Mouse (Mus musculus) megakaryocyte progenitor cell, adult 5-6 weeks (primary cell): ENCODE measurements around the gene Ssbp2. TPM values are rescaled to one million over a fixed set of nuclear protein-coding genes. Genes with fewer than 3 reads are reported as not detected.
A peak's percentile ranks its signal among the peaks of the same experiment; 100 is the strongest.

Experiments used
- ATAC-seq: replicated peaks from 2 replicates; pipeline ENCODE4 v1.8.0; 2016; ENCODE audit warnings: mild to moderate bottlenecking, moderate TSS enrichment, inconsistent platforms; ENCODE audit not compliant: poor library complexity
- total RNA-seq, 2 experiments: library from RNA; stranded (forward) in 1 of 2; stranded (reverse) in 1 of 2; fragments of 157-497, 149-512 nt in 1 of 2; fragments of 200-1000 nt in 1 of 2; gene quantifications; 2 replicates each; pipeline versions ENCODE4 v1.2.3 to v1.2.4; 2015 to 2017

Gene Ssbp2
- total RNA-seq (2015): 49.8 and 60.5 TPM in 2 replicates
- 26.7 and 39.1 TPM in 2 replicates for total RNA-seq (2017)

DNA sequence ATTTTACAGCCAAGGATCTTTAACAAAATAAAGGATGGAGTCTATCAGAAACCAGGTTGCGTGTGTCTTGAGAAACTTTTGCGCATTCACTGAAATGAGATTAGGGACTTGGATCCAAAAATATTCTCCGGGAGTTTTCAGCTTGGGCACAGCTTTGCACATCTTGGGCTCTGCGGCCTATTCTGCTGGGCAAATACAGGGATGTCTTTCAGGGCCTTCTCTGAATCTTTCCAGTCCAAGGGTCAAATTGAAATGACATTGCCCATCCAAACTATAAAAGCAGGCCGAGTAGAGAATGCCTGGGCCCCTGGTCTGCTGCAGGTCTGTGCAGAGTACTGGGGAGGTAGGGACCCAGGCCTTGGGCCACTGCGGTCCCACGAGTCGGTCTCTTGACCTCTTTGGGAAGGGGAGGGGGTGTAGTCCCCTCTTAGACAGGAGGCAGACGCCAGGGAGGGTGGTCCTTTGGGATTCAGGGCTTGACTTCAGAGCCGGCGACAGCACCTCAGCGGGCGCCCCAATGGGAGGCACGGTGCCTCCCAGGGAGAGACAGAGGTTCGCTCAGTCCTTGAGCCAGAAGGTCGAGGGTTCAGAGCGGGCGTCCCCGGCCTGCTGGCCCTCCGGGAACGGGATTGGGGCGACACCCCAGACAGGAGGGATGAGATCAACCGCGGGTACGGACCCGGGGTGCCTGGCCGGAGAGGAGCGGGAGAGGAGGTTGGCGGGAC is at the start of gene Ssbp2:
Ssbp2 (plus strand) TSS at position 388 of the 725 bp plus-strand sequence.
- peak; percentile 5 for ATAC-seq

DNA sequence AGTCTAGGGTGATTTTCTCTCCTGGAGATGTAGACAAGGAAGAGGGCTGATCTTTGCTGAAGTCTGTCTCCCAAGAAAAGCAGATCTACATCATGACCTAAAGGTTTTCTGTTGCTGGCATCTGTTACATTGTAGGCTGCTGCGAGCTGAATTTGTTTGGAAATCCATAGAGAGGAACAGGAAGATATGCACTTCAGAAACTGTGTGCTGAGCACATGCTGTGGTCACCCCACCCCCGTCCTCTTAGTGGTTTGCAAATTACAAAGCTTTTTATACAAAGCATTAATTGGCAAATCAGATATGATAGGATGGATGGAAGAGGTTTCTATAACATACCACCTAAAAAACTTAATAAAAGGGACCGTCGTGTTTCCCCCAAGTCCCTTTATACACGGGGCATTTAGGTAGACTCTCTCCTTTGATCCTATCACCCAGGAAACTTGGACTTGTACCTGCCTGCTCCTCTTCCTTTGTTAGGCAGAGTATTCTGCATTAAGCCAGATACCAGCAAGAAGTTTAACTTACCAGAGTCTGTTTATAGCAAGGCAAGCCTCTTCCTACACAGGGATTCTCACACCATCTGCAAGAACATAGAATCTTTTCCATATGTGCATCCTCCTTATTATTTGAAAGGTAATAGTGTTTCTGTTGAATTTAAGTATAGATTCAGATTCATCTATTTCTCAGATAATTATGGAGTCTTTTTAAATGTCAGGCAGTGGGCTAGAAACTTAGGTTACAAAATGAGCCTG is 46.2 kb upstream of the Ssbp2 start:
- ATAC-seq: peak; percentile 53

DNA sequence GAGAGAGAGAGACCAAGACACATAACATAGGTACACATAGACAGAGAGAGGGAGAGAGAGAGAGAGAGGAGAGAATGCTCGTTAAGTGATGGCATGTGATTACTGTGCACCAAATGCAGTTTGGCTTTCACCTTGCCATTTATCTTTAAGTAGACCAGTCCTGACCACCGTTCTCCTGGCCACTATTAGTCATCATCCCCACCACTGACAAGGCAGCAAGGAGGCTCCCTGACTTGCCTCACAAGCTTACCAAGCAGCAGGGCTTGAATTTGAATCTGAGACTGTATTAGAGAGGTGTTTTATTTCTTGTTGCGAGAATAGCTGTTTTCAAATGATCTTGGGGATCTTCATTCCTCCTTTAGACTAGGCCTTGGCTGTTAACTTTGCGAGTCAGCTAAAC is 44.2 kb upstream of the Ssbp2 start:
- no peak for ATAC-seq

DNA sequence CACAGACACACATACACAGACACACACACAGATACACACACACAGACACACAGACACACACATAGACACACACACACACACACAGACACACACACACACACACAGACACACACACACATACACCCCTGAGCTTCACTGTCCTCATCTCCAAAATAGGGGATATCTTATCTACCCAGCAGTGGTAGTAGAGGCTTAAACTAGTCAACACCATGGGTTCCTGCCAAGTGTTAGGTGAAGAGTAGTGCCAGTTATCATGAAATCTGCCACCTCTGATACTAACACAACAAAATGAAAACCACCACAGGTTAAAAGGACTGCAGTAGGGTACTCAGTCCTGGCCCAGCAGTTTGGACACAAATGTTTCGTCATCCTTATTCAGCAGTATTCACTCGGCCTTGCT is 43.4 kb upstream of the Ssbp2 start:
- peak; percentile 52 for ATAC-seq

DNA sequence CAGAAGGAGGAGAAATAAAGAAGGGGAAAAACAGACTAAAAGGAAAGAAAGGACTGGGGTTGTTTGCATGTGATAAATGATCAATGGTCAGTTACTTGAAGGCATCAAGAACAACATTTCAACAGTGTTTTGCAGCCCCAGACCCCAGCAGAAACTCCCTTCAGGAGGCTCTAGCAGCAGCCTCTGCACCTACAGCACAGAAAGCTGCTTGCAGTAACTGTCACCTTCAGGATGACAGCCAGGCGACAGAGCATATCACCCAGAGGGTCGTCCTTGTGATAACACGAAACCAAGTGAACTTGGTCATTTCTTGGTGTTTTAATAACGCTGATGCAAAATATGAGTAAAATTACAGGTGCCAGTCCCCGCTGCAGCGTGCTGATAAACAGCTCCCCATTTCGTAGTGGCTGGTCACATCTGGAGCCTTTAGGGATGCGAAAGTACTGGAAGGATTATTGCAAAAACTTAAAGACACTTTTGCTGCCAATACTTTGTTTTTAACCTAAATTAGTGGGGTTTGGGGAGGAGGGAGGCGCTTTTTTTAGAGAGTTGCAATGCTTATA is 38.6 kb upstream of the Ssbp2 start:
- peak; percentile 86 for ATAC-seq

DNA sequence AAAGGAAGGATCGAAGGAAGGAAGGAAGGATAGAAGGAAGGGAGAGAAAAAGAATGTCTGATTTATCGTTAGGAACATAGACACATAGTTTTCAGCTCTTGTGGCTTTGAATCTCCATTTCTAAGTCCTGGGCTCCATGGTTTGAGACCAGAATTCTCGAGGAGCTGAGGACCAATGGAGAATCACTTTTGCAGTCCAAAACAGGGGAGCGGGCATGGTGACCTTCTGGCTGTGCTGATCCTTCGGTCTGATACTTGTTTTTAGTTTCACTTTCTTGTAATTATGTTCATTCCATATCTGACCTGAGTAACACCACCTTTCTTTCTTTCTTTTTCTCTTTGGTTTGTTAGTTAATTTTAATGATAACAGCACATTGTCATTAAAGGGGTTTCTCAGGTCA is 29.2 kb upstream of the Ssbp2 start:
- peak; percentile 64 for ATAC-seq

DNA sequence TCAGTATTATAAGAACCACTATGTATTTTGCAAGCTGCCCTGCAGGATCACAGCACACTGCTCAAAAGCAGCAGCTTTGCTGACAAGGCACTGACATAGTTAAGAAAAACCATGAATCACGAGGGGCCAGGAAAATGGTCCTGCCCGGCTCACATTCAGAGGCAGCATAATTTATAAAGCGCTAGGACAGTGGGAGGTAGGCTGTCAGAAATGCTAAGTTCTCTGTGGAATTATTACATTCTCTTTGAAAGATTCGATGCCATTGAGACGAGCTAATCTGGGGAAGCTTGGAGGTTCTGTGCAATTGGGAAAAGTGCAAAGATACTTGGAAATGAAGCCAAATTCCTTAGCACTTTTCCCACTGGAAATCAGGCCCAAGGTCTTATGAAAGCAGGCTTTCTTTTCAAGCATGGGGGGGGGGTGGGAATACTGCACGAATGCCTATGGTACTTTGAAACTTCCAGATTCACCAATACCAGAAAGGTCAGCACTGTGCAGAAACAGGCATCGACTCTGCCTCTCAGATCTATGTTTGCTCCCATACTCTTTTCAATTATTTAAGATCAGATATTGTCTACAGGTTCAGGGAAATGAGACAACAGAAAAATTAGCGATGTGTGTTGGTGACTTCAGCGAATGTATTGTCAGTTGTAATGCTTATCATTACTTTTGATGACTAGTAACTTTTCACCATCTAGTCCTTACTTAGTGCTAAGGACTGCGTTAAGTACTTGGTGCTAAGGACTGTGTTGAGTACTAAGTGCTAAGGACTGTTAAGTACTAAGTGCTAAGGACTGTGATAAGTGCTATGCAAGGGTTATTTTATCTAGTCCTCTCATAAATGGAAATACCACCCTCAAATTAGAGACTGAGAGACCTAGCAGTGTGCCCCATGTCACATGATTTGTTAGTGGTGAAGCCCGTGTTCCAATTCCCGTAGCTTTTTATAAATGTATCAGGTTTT is 28.4 kb upstream of the Ssbp2 start:
- ATAC-seq: peak; percentile 43

DNA sequence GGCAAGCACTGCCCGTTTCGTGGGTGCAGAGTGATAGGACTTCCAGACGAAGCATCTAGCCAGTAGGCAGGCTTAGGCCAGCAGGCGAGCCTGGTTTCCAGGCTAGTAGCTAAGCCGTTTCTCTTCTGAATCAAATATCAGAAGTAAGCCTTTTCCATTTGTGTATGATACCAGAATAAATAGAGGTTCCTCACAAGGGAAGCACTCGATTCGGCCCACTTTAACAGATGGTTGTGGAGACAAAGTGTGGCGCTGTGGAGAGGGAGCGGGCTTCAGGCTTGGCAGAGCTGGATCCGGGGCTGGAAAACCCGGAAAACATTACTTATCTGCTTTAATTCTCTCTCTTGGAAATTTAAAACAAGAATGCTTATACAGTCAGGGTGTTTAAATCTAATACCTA is 27.1 kb upstream of the Ssbp2 start:
- ATAC-seq: no peak

DNA sequence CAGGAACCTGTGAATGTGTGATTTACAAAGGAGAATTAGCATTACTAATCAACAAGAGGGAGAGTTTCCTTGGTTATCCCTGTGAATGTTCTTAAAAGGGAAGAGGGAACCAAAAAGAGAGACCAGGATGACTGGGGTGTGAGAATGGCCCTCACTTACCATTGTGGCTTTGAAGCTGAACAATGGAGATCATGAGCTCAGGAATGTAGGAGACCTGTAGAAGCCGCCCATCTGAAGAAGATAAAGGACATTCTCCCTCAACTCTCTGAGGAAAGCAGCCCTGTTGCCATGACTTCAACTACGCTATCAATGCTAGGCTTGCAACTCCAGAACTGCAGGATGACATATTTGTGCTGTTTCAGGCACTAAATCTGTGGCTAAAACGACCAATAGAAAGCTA is 22.2 kb upstream of the Ssbp2 start:
- no peak for ATAC-seq

DNA sequence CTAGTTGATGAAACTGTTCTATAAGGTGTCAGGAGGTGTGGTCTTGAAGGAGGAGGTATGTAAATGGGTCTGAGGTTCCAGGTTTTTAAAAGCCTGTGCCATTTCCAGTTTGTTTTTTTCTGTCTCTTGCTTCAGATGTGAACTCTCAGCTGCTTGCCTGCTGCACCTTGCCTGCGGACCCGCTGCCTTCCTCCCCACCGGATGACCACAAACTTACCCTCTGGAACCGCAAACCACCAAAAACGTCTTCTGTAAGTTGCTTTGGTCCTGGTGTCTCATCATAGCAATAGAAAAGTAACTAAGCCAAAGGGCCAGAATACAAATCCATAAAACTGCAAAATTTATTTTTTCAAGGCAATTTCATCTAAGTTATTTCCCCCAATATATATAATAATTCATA is 18.6 kb upstream of the Ssbp2 start:
- no peak for ATAC-seq

DNA sequence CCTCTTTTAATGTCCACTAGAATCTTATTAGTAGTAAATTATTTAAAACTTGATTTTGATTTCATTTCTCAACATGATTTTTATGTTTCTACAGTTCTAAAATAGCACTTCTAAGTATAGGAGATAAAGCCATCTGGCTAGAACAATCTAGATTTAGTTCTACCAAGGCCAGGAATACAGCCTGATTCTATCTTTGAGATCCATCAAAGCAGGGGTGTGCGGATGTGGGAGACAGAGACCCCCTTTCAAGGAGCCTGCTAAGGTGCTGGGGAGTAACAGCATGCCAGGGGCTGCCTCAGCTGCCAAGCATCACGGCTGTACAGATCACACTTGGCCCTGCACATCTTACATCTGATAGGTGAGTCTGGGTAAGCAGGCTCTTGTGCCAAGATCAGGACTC is 13.4 kb upstream of the Ssbp2 start:
- no peak for ATAC-seq

DNA sequence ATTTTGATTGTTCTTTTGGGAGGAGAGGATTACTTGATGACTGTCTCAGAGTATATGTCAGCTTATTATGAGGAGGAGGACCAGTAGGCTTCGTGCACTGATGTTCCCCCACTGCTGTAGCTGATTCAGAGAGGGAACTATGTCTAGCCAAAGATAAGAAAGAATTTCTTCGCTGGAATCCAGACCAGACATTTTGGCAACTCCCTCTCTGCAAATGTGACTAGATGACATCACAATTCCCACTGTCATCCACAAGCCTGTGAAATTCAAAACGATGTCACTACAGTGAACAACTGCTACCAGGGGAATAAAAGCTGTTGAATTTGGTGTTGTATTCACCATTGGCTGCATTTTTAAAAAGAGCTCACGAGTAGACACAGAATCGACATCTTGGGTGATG is 11.1 kb upstream of the Ssbp2 start:
- ATAC-seq: no peak

DNA sequence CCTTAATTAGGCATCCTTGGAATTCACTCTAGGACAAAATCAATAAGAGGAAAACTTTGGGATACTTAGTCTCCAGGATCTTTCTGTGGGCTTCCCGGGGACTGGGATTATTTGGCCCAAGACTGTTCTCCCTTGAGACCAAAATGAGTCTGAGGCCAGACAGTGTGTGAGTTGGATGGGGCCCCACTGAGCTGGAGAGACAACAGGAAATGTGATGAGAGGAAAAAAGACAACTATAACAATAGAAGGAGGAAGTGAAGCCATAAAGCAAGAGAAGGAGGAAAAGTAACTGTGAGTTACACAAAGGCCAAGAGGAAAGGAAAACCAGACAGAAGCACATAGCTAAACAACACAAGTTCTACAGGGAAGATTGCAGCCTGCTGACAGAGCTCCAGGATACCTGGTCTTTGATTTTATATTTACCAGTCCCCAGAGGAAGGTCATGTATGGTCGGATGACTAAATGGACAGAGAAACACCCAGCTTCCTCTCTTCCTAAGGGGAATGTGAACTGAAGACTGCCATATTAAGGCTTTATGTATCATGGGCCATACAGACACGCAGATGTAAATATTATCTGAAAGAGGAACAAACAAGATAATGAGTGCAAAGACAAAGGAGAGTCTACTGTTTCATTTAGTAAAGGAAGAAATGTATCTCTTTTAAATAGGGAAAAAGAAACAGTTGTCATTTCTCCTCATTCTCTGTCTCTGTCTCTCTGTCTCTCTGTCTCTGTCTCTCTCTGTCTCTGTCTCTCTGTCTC is 8.5 kb upstream of the Ssbp2 start:
- peak; percentile 54 for ATAC-seq

DNA sequence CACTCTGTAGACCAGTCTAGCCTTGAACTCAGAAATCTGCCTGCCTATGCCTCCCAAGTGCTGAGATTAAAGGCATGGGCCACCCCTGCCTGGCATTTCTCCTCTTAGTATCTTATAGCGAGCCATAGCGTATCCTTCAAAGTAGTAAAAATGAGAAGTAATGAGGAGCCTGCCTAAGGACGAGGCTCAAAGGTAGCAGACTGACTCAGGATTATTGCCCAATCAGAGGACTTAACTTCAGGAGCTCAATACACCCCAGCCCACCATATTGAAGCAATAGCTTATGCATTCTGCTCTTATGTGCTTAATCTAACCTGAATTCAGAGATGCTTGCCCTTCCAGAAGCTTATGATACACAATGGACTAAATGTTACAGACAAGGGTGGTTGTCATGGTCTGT is 7.8 kb upstream of the Ssbp2 start:
- peak; percentile 54 for ATAC-seq

DNA sequence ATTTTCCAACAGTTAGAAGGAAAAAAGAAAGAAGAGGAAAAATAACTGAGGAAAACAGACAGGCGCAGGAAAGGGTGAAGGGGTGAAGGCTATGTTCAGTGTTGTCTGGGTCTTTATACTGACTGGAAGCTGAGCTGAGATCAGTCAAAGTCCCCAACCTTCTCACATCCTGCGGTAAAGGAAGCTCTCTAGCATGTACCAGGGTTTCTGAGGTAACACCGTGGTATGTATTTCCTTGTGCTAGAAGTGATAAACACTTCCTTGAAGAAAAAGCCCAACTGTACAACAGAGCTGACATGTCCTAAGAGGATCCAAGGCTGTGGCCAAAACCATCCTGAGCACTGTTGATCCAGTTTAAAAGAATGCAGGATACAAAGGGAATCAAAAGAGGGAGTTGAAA is 6.8 kb upstream of the Ssbp2 start:
- ATAC-seq: no peak

DNA sequence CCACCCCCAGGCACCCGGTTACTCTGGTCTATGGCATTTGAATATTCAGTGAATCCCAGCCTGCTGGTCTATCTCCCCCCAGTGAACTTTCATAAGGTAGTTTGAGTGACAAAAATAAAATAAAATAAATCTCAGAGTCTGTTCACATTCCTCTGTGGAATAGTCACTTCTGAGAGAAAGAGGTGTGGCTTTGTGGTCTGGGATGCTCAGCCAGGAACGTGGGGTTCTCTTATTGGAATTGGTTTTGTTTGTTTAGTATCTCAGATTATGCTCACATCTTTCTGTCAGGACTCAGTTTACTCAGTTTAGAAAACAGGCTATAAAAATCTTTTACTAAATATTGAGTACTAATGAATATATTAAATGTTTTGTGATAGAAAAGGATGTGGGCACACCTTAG is 4.0 kb upstream of the Ssbp2 start:
- ATAC-seq: no peak

DNA sequence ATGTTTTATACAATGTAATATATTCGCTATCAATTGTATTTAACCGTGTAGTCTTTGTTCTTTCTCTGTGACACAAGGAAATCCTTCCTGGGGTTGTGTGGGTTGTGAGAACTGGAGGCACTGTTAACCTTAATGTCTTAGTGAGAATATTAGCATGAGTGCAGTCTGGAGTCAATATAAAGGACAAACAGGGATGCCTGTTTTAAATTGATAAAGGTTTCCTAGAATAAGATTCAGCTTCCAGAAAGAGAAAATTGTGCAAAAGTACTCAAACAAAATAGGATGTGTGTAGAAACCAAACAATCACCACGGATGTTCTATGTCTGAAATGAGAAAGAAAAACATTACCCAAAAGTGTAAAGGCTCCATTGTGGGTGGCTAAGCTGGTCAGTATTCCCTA is 3.3 kb upstream of the Ssbp2 start:
- ATAC-seq: no peak

DNA sequence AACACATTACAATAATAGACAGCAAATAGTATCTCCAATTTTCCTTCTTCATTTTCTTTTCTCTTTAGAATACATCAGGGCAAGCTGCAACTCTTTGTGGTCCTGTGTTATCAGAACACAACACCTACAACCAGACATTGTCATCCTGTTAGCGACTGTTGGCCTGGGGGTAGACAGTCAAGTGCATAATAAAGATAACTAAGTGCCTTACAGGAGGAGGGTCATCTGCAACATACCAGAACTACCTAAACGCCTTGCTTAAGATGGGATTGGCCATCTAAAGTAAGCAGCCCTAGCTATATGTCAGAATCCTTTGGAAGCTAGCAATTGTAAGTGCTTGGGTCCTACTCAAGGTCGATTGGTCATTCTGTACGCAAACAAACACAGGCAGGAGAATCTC is 2.1 kb upstream of the Ssbp2 start:
- peak; percentile 57 for ATAC-seq

DNA sequence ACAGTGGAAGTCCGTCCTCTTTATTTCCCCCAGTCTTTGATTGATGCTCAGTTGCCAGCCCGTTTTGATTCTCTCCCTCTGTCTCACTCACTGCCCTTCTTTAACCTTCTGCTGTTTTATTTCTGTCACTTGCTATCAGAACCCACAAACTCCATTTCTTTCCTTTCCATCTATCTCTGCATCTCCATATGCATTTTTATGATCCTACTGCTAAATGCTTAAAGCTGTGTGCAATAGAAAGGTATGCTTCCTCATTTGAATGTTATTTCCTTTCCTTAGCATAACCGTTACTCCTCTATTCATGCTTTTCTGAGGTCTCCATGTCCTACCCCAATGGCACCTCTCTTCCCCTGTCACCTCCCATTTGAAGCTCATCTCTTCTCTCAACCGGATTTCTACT is 594 bp upstream of the Ssbp2 start:
- no peak for ATAC-seq

DNA sequence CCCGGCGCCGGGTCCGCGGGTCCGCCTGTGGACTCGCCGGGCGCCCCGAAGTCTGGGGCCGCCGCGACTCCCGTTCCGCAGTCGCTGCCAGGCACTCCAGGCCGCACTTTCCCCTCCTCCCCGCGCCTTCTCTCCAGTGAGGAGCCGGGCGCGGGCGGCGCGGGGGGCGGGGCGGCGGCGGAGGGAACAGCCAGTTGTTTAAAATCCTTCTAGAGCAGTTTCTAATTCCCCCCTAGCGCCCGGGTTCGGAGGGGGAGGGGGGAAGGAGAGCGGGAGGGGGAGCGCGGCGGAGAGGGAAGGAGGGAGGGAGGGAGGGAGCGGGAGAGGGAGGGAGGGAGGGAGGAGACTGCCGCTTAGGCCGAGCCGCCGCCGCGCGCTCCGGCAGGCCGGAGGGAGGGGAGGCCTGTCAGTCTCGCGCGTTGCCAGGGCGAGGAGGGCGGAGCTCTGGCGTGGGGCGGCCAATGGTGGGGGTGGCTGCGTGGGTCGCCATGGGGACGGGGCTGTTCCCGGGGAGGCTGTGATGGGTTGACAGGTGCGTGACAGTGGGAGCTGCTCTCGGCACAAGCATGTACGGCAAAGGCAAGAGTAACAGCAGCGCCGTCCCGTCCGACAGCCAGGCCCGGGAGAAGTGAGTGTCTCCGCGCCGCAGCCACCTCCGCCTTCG is 670 bp downstream of the Ssbp2 start:
- peak; percentile 79 for ATAC-seq
